Mouse (Mus musculus): ENCODE measurements at regions not wholly inside any gene's neighbourhood (a gene's known extent, or its start where the extent isn't known, plus 50 kb on each side); places are given as distances from the start of the nearest gene placed in this dataset.

DNA sequence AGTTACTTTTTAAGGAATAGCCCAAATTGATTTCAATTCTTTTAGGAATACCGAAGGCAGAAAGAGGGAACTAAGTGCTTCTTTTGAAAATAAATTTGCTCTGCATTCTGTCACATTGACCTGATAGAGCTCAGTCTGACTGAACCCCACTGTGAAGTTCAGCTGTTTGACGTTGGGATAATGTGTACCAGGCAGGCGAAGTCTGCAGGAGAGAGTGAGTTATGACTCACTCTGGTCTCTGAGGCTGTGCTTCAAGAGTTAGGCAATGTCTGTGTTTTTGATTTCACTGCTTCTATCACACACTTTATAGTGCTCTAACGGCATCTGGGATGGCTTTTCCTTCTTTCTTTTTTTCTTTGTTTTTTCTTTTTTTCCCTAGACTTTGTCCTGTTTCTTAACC, 283.5 kb downstream of the Naf1 start:
- Histone ChIP-seq H3K4me3 (replicated peaks) (no peak overlapping the region), H3K9ac (no peak overlapping the region), H3K9me3 (replicated peaks) (no peaks in the 10 kb centered on the region), H3K36me3 (no peaks in the 10 kb centered on the region), H3K4me1 (no peaks in the 10 kb centered on the region), H3K27ac (no peak overlapping the region), H3K27me3 (no peaks in the 10 kb centered on the region), H3K4me2 (no peak overlapping the region)
- ATAC-seq (replicated peaks; ENCODE audit: low FRiP score) = no peak
- 44% methylated on average over 4 of the region's 4 CpGs for WGBS

DNA sequence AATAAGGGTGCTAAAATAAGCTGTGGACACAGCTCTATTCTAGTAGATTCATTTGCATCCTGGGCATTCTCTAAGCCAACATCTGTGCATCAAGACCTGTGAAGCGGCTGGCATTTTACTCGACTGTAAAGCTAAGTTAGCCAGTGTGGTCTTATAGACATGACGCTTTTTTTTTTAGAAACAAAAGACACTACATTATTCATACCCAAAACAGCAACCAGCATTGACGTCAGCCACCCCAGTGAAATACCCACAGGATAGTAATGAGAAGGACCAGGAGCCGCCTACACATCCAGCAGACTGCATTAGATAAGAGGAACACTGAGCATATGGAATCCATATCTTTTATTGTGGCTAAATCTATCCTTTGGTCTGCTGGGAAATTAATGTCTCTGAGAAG, 321.7 kb downstream of the Naf1 start:
- H3K4me1 ChIP-seq = no peaks in the 10 kb centered on the region
- no peaks in the 10 kb centered on the region for H3K27me3 ChIP-seq
- no peak overlapping the region for H3K4me3 ChIP-seq (replicated peaks)
- H3K9ac ChIP-seq = no peak overlapping the region
- H3K9me3 ChIP-seq (replicated peaks) = no peaks in the 10 kb centered on the region
- no peak for ATAC-seq (replicated peaks; ENCODE audit: low FRiP score)
- H3K27ac ChIP-seq = no peak overlapping the region
- WGBS = 85% methylated on average over 5 of the region's 5 CpGs
- no peaks in the 10 kb centered on the region for H3K36me3 ChIP-seq
- H3K4me2 ChIP-seq = no peak overlapping the region

DNA sequence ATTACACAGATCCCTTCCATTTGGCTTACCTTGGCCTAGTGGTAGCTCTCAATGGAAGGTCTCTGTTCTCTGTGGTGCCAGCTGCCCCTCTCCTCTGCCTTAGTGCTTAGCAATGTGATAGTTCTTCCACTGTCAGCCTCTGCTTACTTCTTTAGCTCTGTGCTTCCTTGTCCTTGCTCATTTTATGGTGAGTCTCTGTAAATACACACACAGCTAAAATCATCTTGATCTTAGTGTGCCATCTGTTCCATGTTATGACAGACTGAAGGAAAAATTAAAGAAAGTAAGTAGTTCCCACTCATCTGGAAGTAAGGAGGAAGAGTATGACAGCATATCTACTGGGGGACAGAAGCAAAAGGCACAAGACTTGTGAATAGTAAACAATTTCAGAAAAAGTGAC, 324.4 kb upstream of the Nat3 start:
- no peaks in the 10 kb centered on the region for H3K4me1 ChIP-seq
- H3K27ac ChIP-seq = no peak overlapping the region
- H3K4me2 ChIP-seq = no peak overlapping the region
- H3K27me3 ChIP-seq = no peaks in the 10 kb centered on the region
- H3K4me3 ChIP-seq (replicated peaks) = no peak overlapping the region
- no peaks in the 10 kb centered on the region for H3K9me3 ChIP-seq (replicated peaks)
- no peaks in the 10 kb centered on the region for H3K36me3 ChIP-seq
- H3K9ac ChIP-seq = no peak overlapping the region
- no peak for ATAC-seq (replicated peaks; ENCODE audit: low FRiP score)

DNA sequence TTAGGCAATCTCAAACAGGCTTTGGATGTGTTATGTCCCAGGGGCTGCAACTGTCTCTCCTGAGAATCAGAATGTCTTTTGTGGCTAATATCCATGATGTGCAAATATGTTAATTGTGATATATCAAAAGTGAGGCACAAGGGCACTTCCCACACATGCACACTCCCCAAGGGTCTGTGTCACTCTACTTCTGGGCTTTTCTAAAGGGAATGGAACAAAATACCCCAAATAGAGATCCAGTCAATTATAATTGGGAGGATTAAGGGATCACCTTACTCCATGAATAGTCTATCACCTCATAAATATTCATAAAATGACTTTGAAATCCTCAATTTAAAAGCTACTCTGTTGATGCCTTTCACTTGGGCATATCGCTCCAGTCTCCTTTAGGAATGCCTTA, 317.6 kb upstream of the Nat3 start:
- 80% methylated on average over 1 of the region's 1 CpGs for WGBS
- Histone ChIP-seq H3K9me3 (replicated peaks) (no peaks in the 10 kb centered on the region), H3K36me3 (no peaks in the 10 kb centered on the region), H3K4me1 (no peaks in the 10 kb centered on the region), H3K9ac (no peak overlapping the region), H3K4me3 (replicated peaks) (no peak overlapping the region), H3K27ac (no peak overlapping the region), H3K4me2 (no peak overlapping the region), H3K27me3 (no peaks in the 10 kb centered on the region)
- no peak for ATAC-seq (replicated peaks; ENCODE audit: low FRiP score)

DNA sequence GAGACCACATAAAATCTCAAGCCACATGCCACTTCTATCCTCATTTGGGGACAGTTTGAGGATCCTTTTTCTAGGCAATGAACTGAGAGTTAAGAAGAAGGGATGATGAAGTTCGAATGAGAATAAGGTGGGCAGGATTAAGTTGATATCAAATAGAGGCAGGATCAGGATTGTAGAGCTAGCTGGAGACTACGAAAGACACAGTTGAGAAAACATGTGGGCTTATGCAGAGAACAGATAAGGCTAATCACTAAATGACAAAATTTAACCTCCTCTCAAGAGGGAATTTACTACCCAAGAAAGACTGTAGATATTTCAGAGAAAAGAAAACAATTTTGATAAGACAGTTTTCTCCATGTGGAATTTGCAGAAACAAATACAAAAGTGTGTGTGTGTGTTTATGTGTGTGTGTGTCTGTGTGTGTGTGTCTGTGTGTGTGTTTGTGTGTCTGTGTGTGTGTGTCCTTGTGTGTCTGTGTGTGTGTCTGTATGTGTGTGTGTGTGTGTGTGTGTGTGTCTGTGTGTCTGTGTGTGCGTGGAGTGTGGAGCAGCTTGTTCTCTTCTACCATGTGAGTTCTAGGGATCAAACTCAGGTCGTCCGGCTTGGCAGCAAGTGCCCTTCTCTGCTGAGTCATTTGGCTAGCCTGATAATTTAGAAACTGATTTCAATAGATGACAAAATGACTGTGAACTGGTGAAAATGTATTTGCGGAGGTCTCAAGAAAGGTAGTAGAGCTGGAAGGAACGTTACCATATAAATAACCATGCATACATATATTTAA, 291.5 kb upstream of the Nat3 start:
- Histone ChIP-seq H3K4me3 (replicated peaks) (no peak overlapping the region), H3K4me1 (no peaks in the 10 kb centered on the region), H3K36me3 (no peaks in the 10 kb centered on the region), H3K9ac (no peak overlapping the region), H3K4me2 (no peak overlapping the region), H3K9me3 (replicated peaks) (no peaks in the 10 kb centered on the region), H3K27ac (no peak overlapping the region), H3K27me3 (no peaks in the 10 kb centered on the region)
- ATAC-seq (replicated peaks; ENCODE audit: low FRiP score) = no peak
- 68% methylated on average over 7 of the region's 7 CpGs for WGBS

DNA sequence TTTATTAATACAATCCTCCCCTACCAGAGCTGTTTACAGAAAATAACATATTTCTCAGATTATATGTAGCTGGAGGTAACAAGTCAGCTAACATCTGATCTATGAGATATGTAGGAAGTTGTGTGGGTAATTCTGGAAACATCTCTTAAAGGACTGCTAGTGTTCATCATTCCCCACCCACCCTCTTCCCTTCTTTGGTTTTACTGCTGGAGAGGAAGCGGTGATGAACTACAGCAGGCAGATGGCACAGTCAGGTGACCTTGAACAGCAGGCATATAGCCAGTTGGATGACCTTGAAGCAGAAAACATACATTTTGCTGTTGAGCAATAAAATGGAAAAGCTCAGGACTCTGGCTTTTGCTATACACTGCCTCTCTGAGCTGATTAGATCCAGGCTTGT, 284.7 kb upstream of the Nat3 start:
- no peaks in the 10 kb centered on the region for H3K4me1 ChIP-seq
- no peak overlapping the region for H3K4me3 ChIP-seq (replicated peaks)
- no peak overlapping the region for H3K27ac ChIP-seq
- 75% methylated on average over 1 of the region's 1 CpGs for WGBS
- no peak for ATAC-seq (replicated peaks; ENCODE audit: low FRiP score)
- H3K9me3 ChIP-seq (replicated peaks) = no peaks in the 10 kb centered on the region
- H3K9ac ChIP-seq = no peak overlapping the region
- H3K27me3 ChIP-seq = no peaks in the 10 kb centered on the region
- no peaks in the 10 kb centered on the region for H3K36me3 ChIP-seq
- no peak overlapping the region for H3K4me2 ChIP-seq

DNA sequence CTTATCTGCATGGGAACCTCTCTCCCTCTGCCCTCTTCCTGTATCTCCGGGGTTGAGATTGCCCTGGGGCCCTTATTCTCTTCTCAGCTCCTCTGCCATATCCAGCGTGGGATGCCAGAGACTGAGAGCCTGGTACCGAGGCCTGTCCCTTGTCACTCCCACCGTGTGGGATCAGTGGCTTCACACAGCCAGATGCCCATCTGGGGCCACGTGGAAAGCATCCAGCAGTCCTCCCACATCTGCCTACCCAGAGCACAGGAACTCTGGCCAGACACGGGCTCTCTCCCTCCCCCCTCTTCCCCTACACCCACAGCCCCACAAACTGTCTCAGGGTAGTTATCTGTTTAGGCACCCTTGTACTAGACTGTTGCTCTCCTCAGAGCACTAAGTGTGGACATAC, 244.9 kb upstream of the Nat3 start:
- no peaks in the 10 kb centered on the region for H3K36me3 ChIP-seq
- no peaks in the 10 kb centered on the region for H3K9me3 ChIP-seq (replicated peaks)
- H3K4me3 ChIP-seq (replicated peaks) = no peak overlapping the region
- WGBS = 62% methylated on average over 6 of the region's 6 CpGs
- no peaks in the 10 kb centered on the region for H3K4me1 ChIP-seq
- no peak for ATAC-seq (replicated peaks; ENCODE audit: low FRiP score)
- no peak overlapping the region for H3K27ac ChIP-seq
- no peak overlapping the region for H3K4me2 ChIP-seq
- no peak overlapping the region for H3K9ac ChIP-seq
- no peaks in the 10 kb centered on the region for H3K27me3 ChIP-seq

DNA sequence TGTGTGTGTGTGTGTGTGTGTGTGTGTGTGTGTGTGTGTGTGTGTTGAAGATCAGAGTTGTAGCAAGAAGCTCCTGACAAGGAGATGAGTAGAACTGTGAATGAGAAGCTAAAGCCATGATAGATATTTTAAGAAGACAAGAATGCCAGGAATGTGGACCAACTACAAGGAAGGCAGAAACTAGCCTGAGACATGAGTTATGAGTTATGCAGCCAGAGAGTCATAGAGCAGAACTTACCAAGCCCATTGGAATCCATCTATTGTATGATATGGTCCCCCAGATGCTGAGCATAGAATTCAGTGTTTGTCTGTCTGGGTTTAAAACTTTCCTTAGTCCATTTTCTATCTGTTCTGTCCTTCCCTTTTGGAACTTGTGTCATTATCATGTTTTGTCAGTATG, 244.2 kb upstream of the Nat3 start:
- no peak overlapping the region for H3K27ac ChIP-seq
- H3K27me3 ChIP-seq = no peaks in the 10 kb centered on the region
- H3K4me1 ChIP-seq = no peaks in the 10 kb centered on the region
- H3K4me2 ChIP-seq = no peak overlapping the region
- no peak overlapping the region for H3K9ac ChIP-seq
- no peak overlapping the region for H3K4me3 ChIP-seq (replicated peaks)
- H3K36me3 ChIP-seq = no peaks in the 10 kb centered on the region
- no peak for ATAC-seq (replicated peaks; ENCODE audit: low FRiP score)
- H3K9me3 ChIP-seq (replicated peaks) = no peaks in the 10 kb centered on the region

DNA sequence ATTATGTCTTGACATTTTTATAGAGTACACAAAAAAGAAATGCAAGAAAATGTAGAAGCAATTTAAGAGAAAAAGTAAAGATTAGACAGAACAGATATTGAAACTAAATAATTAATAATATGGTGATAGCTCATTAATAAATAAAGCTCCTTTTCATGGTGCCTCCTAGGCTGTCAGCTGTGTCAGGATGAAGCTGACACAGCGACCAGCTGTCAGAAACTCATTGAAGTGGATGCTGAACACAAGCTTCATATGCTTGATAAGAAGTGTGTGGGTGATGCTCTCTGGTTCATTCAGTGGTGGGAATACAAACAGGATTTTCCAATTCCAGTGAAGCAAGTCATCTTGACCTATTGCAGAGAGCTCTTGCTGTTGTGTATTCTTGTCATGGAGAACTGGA, 213.2 kb upstream of the Nat3 start:
- Histone ChIP-seq H3K4me2 (no peak overlapping the region), H3K9me3 (replicated peaks) (no peaks in the 10 kb centered on the region), H3K27ac (no peak overlapping the region), H3K4me1 (no peaks in the 10 kb centered on the region), H3K9ac (no peak overlapping the region), H3K27me3 (no peaks in the 10 kb centered on the region), H3K36me3 (no peaks in the 10 kb centered on the region), H3K4me3 (replicated peaks) (no peak overlapping the region)
- ATAC-seq (replicated peaks; ENCODE audit: low FRiP score) = no peak
- WGBS = 68% methylated on average over 1 of the region's 1 CpGs

DNA sequence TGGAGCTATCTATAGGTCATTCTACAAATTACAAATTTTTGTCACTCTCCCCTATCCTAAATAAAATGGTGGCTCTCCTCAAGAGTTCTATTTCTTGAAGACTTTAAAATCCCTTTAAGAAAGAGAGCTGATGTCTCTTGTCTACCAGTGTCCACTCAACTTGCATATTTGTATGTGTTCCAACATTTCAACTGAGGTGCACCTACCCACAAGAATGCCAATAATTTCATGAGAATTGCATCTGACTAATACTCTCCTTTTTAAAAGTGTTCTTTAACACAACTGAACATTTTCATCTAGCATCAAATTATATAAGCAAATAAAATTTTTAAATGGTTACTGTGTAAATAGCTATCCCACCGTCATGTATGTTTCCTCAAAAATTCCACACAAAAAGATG, 206.3 kb upstream of the Nat3 start:
- no peaks in the 10 kb centered on the region for H3K36me3 ChIP-seq
- no peak overlapping the region for H3K27ac ChIP-seq
- H3K4me2 ChIP-seq = no peak overlapping the region
- H3K9ac ChIP-seq = no peak overlapping the region
- no peaks in the 10 kb centered on the region for H3K9me3 ChIP-seq (replicated peaks)
- H3K4me1 ChIP-seq = no peaks in the 10 kb centered on the region
- WGBS = 100% methylated on average over 1 of the region's 1 CpGs
- H3K27me3 ChIP-seq = no peaks in the 10 kb centered on the region
- no peak for ATAC-seq (replicated peaks; ENCODE audit: low FRiP score)
- H3K4me3 ChIP-seq (replicated peaks) = no peak overlapping the region

DNA sequence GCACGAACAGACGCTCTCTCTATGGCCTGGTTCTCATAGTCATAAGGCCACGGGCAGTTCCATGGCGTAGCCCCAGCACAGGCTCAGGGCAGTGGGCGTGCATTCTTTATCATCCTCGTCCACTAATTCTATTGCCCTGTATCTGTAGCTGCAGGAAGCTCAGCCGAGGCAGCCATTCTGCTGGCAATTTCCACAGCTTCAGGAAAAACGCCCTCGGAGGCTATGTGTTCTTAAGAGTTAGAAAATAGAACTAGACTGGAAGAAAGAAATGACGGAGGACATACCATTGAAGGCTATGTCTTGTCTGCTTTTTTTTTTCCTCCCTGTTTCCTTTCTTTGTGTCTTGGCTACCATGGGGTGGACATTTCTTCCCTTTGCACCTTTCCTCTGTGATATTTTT, 205.0 kb upstream of the Nat3 start:
- Histone ChIP-seq H3K4me3 (replicated peaks) (no peak overlapping the region), H3K9ac (no peak overlapping the region), H3K9me3 (replicated peaks) (no peaks in the 10 kb centered on the region), H3K27me3 (no peaks in the 10 kb centered on the region), H3K4me2 (no peak overlapping the region), H3K36me3 (no peaks in the 10 kb centered on the region), H3K27ac (no peak overlapping the region), H3K4me1 (no peaks in the 10 kb centered on the region)
- 89% methylated on average over 10 of the region's 10 CpGs for WGBS
- no peak for ATAC-seq (replicated peaks; ENCODE audit: low FRiP score)

DNA sequence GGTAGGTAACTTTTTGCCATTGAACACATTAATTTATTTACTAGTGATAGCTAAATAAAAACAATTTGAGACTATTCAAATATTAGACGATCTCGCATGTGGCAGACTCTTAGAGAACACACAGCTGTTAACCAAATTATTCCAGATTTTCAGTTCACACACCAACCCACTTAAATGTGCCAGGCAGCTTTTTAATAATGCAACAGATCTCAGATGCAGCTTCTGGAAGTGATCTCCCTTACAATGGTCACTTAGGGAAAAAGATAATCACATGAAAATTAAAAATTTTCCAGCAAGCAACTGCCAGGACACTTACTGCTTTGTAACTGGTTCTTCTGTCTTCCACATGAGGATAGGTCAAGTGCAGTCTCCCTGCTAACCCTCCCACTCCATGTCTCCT, 203.1 kb upstream of the Nat3 start:
- Histone ChIP-seq H3K36me3 (no peaks in the 10 kb centered on the region), H3K27ac (no peak overlapping the region), H3K4me2 (no peak overlapping the region), H3K27me3 (no peaks in the 10 kb centered on the region), H3K9me3 (replicated peaks) (no peaks in the 10 kb centered on the region), H3K4me1 (no peaks in the 10 kb centered on the region), H3K4me3 (replicated peaks) (no peak overlapping the region), H3K9ac (no peak overlapping the region)
- no peak for ATAC-seq (replicated peaks; ENCODE audit: low FRiP score)
- WGBS = 87% methylated on average over 2 of the region's 2 CpGs

DNA sequence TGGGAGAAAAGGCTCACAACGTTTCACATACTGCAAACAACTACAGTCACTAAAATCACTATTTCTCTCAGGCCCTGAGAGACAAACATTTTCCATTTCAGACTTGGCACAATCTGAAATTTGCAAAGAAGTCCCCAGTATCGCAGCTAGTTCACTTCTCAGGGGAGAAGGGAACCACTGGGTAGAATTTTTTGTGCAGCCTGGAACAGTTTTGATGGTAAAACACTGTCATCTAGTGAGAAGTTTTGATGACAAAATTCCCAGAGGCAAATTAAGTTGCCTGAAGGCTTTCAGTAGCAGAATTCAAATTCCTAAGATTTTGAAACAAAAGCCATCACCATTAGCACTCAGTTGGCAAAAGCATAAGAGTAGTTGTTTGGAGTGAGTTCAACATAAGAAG, 195.2 kb upstream of the Nat3 start:
- WGBS = 78% methylated on average over 2 of the region's 2 CpGs
- no peak overlapping the region for H3K27ac ChIP-seq

More for the DNA sequence above, 195.2 kb upstream of the Nat3 start:
- no peaks in the 10 kb centered on the region for H3K36me3 ChIP-seq
- no peak for ATAC-seq (replicated peaks; ENCODE audit: low FRiP score)
- no peak overlapping the region for H3K4me3 ChIP-seq (replicated peaks)
- H3K9me3 ChIP-seq (replicated peaks) = no peaks in the 10 kb centered on the region
- H3K27me3 ChIP-seq = no peaks in the 10 kb centered on the region
- no peaks in the 10 kb centered on the region for H3K4me1 ChIP-seq
- no peak overlapping the region for H3K4me2 ChIP-seq
- H3K9ac ChIP-seq = no peak overlapping the region

Measured in kidney, embryonic 15.5 days (tissue).